Mouse (Mus musculus): ENCODE measurements around the gene Gria2. TPM values are rescaled to one million over a fixed set of nuclear protein-coding genes. Genes with fewer than 3 reads are reported as not detected.

Gria2 gene
- polyA plus RNA-seq, 2 experiments = 0.03 TPM; not detected in 1

GRCm38 (mm10) chr3:80665105-80665504 lies 137.5 kb downstream of the Gria2 start:
- no peaks in the 10 kb centered on the region for H3K27me3 ChIP-seq (ENCODE audit: control insufficient read depth, insufficient read depth, low read length)
- no peak for TF ChIP-seq CTCF (IDR thresholded peaks at IDR 0.05; ENCODE audit: low read depth)
- TF ChIP-seq EP300 (IDR thresholded peaks at IDR 0.05; ENCODE audit: low read depth) = no peak
- H3K4me2 ChIP-seq (ENCODE audit: low read depth) = no peak overlapping the region
- H3K36me3 ChIP-seq (replicated peaks; ENCODE audit: control insufficient read depth, insufficient read depth, low read depth) = no peaks in the 10 kb centered on the region
- no peaks in the 10 kb centered on the region for H3K9me3 ChIP-seq (ENCODE audit: control insufficient read depth, low read length)
- H3K27ac ChIP-seq = no peak overlapping the region
- ATAC-seq (ENCODE audit: insufficient read depth) (no peak), DNase-seq (ENCODE audit: low read depth in 3 of 3, low spot score in 3 of 3) (no peak)
- H3K9ac ChIP-seq (replicated peaks) = no peak overlapping the region
- 57% methylated on average over 5 of the region's 5 CpGs for WGBS (ENCODE audit: insufficient replicate concordance)
- no peak overlapping the region for H3K4me3 ChIP-seq (ENCODE audit: insufficient read depth in 1 of 2, low read depth in 2 of 2, low read length in 2 of 2)
- H3K4me1 ChIP-seq (replicated peaks; ENCODE audit: control insufficient read depth in 2 of 2, insufficient read depth in 2 of 2, low read length in 1 of 2) = no peaks in the 10 kb centered on the region

GRCm38 (mm10) chr3:80663293-80663692 lies 139.3 kb downstream of the Gria2 start:
- ATAC-seq (ENCODE audit: insufficient read depth) = no peak
- no peaks in the 10 kb centered on the region for H3K4me1 ChIP-seq (replicated peaks; ENCODE audit: control insufficient read depth in 2 of 2, insufficient read depth in 2 of 2, low read length in 1 of 2)
- DNase-seq (ENCODE audit: low read depth in 3 of 3, low spot score in 3 of 3) = no peak
- H3K9ac ChIP-seq (replicated peaks) = no peak overlapping the region
- no peaks in the 10 kb centered on the region for H3K9me3 ChIP-seq (ENCODE audit: control insufficient read depth, low read length)
- no peak overlapping the region for H3K27ac ChIP-seq
- TF ChIP-seq EP300 (IDR thresholded peaks at IDR 0.05; ENCODE audit: low read depth) = no peak
- TF ChIP-seq CTCF (IDR thresholded peaks at IDR 0.05; ENCODE audit: low read depth) = no peak
- no peak overlapping the region for H3K4me2 ChIP-seq (ENCODE audit: low read depth)
- 33% methylated on average over 2 of the region's 2 CpGs for WGBS (ENCODE audit: insufficient replicate concordance)
- H3K4me3 ChIP-seq (ENCODE audit: insufficient read depth in 1 of 2, low read depth in 2 of 2, low read length in 2 of 2) = no peak overlapping the region
- H3K36me3 ChIP-seq (replicated peaks; ENCODE audit: control insufficient read depth, insufficient read depth, low read depth) = no peaks in the 10 kb centered on the region
- H3K27me3 ChIP-seq (ENCODE audit: control insufficient read depth, insufficient read depth, low read length) = no peaks in the 10 kb centered on the region

GRCm38 (mm10) chr3:80661838-80662237 lies 140.8 kb downstream of the Gria2 start:
- no peak for ATAC-seq (ENCODE audit: insufficient read depth)

DNA sequence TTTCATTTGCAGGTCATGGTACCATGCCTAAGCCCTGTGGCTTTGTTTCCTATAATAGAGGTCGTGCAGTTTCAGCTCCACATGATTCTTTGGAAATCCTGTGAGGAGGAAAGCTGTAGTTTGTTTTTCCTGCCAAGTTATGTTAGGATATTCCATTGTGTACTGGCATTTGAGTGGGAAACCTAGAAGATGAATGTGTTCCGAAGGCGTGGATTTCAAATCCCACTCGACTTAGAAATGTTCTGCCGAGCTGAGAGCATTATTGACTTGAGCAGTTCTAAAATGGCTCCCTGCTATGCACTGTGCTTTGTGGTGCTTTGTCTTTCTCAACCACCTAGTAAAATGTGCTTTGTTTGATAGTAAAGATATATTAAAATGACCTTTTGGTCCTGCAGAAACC lies 150.4 kb downstream of the Gria2 start:
- Histone ChIP-seq H3K4me3 (ENCODE audit: insufficient read depth in 1 of 2, low read depth in 2 of 2, low read length in 2 of 2) (no peak overlapping the region), H3K9ac (replicated peaks) (no peak overlapping the region), H3K27ac (no peak overlapping the region), H3K4me1 (replicated peaks; ENCODE audit: control insufficient read depth in 2 of 2, insufficient read depth in 2 of 2, low read length in 1 of 2) (no peaks in the 10 kb centered on the region), H3K9me3 (ENCODE audit: control insufficient read depth, low read length) (no peaks in the 10 kb centered on the region), H3K27me3 (ENCODE audit: control insufficient read depth, insufficient read depth, low read length) (no peaks in the 10 kb centered on the region), H3K36me3 (replicated peaks; ENCODE audit: control insufficient read depth, insufficient read depth, low read depth) (no peaks in the 10 kb centered on the region), H3K4me2 (ENCODE audit: low read depth) (no peak overlapping the region)
- TF ChIP-seq EP300 (IDR thresholded peaks at IDR 0.05; ENCODE audit: low read depth) (no peak), CTCF (IDR thresholded peaks at IDR 0.05; ENCODE audit: low read depth) (no peak)
- DNase-seq (ENCODE audit: low read depth in 3 of 3, low spot score in 3 of 3) (no peak), ATAC-seq (ENCODE audit: insufficient read depth) (no peak)
- WGBS (ENCODE audit: insufficient replicate concordance) = 74% methylated on average over 5 of the region's 5 CpGs

More at GRCm38 (mm10) chr3:80661838-80662237, 140.8 kb downstream of the Gria2 start:
- H3K4me2 ChIP-seq (ENCODE audit: low read depth) = no peak overlapping the region
- H3K27me3 ChIP-seq (ENCODE audit: control insufficient read depth, insufficient read depth, low read length) = no peaks in the 10 kb centered on the region
- H3K4me1 ChIP-seq (replicated peaks; ENCODE audit: control insufficient read depth in 2 of 2, insufficient read depth in 2 of 2, low read length in 1 of 2) = no peaks in the 10 kb centered on the region
- no peak for TF ChIP-seq EP300 (IDR thresholded peaks at IDR 0.05; ENCODE audit: low read depth)
- no peak for TF ChIP-seq CTCF (IDR thresholded peaks at IDR 0.05; ENCODE audit: low read depth)
- H3K9me3 ChIP-seq (ENCODE audit: control insufficient read depth, low read length) = no peaks in the 10 kb centered on the region
- no peaks in the 10 kb centered on the region for H3K36me3 ChIP-seq (replicated peaks; ENCODE audit: control insufficient read depth, insufficient read depth, low read depth)
- WGBS (ENCODE audit: insufficient replicate concordance) = 43% methylated on average over 3 of the region's 3 CpGs
- no peak overlapping the region for H3K27ac ChIP-seq
- DNase-seq (ENCODE audit: low read depth in 3 of 3, low spot score in 3 of 3) = no peak
- H3K4me3 ChIP-seq (ENCODE audit: insufficient read depth in 1 of 2, low read depth in 2 of 2, low read length in 2 of 2) = no peak overlapping the region
- H3K9ac ChIP-seq (replicated peaks) = no peak overlapping the region

Small RNAs within 50 kb of the gene (microRNA-seq; reads per million reads assigned to microRNA genes)
- not detected for gene Gm25749

Other genes starting within 250 kb of the Gria2 start
- 0.05 and 0.07 TPM in 2 replicates for gene Glrb, start 110.8 kb upstream of the Gria2 start, polyA plus RNA-seq (2012; rRNA removed)
- gene Glrb, start 110.8 kb upstream of the Gria2 start, polyA plus RNA-seq (2014; fragmentation: Nextera tagmentation; extraction: Ambion mirVana) = 0.11 and 0.18 TPM in 2 replicates
- gene Pdgfc, start 233.6 kb upstream of the Gria2 start, polyA plus RNA-seq (2012; rRNA removed) = 0.16 and 0.32 TPM in 2 replicates
- 0.25 and 0.37 TPM in 2 replicates for gene Pdgfc, start 233.6 kb upstream of the Gria2 start, polyA plus RNA-seq (2014; fragmentation: Nextera tagmentation; extraction: Ambion mirVana)